Mouse (Mus musculus): ENCODE data around the gene Eif4e. TPM values are rescaled to one million over a fixed set of nuclear protein-coding genes. Genes with fewer than 3 reads are reported as not detected.

Eif4e gene
- 100 to 1,000 TPM; 233 to 405 (median 322) TPM for polyA plus RNA-seq (2017; shearing (Covaris generic))

DNA sequence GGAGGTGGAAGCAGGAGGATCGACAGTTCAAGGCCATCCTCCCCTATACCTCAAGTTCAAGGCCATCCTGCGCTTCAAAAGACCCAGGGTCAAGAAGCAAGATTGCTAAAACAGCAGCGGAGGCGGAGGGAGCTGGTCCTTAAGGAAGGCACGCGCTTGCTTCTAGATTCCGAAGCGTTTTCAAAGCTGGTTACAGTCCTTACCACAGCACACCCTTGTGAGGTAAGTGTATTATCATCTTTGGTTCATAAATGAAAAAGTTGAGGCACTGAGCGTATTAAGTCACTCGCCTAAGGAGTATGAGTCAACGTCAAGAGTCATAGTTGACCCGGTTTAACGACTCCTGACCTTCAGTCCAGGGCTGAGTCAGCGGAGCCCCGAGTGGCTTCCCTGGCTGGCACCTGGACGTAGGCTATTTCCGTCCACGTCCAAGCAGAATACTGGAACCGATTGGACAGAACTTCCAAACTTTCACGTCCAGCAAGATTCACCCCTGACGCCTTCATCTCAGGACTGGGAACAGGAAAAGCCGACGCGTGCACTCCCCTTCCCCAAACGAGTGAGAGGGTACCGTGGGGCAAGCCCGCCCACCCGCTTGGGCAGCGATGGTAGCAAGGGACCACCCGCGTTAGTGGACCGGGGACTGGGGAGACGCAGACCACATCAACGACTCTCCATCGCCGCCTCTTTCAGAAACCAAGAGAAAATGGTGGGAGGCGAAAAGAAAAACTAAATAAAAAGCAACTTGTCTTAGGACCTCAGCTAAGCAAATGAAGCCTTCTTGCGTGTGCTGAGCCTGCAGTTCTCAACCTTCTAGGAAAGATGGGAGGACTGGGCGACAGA, at the start of gene Eif4e:
Eif4e (plus strand) TSS at position 107 of the 843 bp plus-strand sequence.
- peak; percentile 16 for ATAC-seq

DNA sequence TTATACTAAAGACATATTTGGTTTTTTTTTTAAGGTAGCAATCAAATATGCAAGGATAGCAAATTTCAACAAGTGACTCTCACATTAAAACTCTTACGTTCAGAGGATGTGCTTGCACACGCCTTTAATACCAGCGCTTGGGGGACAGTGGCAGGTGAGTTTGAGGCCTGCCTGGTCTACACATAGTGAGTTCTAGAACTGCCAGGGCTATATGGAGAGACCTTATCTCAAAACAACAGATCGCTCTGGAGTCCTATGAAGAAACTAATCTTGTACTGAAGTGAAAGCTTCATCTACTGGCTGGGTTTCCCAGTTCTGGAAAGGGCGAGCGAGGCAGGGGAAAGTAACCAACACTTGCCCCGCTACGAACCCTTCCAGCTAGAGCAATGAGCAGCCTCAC, 46.5 kb upstream of the Eif4e start:
- no peak for ATAC-seq

DNA sequence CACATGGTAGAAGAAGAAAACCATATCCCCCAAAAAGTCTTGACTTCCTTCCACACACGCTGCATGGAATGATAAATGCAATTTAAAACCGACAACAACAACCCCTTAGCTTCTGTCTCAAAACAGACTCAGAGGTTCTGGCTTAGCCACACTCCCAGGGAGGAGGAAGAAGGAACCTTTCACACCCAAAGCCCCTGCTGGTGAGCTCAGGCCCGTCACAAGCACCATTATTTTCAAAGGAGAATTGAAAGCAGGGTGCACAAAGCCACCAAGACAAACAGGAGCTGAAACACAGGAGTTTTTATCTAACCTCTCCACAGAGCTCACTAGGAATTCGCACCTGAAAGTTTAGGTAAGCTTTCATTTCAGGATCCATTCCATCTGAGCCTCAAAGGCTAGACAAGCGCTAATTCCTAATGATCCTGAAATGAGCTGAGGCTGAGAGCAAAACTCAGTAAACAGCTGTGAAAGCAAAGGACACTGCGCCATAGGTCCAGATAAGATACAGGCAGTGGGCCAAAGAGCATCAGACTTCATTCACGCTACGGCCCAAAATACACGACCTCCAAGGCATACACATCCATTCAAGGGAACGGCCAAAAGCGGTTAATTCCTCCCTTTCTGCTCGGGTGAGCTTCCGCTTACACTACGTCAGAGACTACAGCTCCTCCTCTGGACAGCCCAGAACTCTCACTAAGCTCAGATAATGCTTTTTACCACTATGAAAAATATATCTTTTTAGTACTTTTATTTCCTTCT, 44.3 kb upstream of the Eif4e start:
- no peak for ATAC-seq

DNA sequence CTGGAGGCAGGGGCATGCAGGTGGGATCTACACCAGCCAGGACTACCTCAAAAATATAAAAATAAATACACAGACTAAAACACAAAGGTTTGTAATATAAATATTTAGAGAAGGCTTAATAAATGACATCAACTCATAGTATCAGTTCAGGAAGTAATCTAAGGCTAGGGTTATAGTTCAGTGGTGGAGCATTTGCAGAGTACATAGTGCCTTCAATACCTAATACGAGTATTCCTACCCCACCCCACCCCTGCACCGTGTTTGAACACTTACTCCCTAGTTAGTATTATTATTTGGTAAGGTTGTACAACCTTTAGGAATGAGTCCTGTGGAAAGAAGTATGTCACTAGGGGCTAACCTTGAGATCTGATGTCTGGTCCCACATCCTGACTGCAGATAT, 42.7 kb upstream of the Eif4e start:
- no peak for ATAC-seq

DNA sequence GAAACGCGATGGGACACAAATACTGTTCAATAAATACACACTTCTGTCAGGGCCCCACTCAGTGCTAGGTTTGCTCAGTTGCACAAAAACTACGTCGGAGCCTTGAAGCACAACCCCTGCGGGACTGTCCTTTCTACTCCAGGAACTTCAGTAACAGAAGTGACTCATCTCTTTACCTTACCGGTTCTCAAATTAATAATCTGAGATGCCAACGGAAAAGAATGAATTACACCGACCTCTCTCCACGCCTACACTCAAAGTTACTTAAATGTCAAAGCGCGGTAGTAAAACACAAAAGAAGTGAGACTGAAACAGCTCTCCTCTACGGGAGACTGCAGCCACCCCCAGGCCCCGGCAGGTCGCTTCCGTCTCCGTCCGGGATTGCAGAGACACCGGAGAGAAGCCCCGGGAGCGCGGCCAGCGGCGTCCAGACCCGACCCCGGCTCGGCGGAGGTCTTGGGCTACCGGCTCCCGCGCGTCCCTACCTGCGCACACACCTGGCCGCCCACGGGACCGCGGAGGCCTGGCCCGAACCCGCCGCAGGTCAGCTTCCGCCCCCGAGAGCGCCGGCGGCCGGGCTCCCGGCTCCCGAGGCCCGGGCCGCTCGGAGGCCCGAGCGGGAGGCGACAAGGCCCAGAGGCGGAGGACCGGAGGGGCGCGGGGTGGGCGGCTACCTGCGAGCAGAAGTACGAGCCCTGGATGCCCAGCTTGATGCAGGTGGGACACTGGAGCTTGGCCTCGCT, 37.2 kb upstream of the Eif4e start:
- peak; percentile 58 for ATAC-seq

DNA sequence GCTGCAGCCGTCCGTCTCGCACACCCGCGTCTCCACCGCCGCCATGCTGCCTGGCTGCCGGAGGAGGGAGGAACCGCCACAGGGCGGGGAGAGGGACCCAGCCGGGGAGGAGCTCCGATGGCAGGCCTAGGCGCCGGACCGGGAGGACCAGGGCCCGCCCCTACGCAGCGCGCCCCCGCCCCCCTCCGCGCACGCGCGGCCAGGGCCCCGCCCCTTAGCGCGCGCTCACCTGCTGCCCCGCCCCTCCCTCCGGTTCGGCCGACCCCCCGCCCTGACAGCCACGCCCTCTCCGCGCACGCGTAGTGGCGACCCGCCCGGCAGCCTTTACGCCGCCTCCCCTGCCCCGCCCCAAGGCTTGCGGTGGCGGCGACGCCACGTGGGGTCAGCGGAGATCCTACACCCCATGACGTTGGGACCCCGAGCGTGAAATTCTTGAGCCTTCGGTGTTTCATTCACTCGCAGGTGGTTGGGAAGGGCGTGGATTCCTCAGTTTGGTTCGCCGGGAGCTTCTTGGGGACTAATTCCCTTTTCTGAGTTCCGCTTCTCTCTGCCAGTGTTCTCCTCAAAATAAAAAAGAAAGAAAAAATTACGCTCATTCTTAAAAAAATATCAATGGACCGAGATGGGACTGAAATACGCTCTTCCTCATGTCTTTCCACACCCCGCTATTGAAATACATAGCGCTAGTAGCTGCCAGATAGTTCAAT, 36.5 kb upstream of the Eif4e start, which contains the start of gene Metap1:
Metap1 (minus strand) TSS at position 189 of the 707 bp plus-strand sequence.
- ATAC-seq = peak; percentile 89

DNA sequence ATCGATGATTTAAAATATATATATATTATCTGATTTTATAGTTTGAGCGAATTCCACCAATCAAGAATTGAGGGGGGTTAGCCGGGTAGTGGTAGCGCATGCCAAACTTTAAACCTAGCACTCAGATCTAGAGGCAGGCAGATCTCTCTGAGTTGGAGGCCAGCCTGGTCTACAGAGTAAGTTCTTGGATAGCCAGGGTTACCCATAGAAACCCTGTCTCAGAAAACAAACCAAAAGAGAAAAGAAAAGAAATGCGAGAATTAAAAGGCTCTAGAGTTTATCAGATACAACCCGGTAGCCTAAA, 36.0 kb upstream of the Eif4e start:
- ATAC-seq = no peak

DNA sequence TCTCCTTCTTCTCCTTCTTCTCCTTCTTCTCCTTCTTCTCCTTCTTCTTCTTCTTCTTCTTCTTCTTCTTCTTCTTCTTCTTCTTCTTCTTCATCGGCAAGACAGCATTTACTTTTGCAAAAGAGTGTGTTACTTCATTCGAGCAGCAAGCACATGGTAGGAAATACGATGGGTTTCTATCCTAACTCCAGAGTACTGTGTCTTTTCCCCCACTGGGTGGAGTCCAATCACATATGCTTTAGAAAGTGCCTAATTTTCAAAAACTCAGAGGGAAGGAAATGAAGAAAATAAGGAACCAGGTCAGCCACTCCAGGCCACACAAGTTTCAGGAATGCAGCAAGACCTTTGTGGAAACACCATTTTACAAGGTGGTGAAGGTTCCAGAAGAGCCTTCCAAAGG, 32.3 kb upstream of the Eif4e start:
- ATAC-seq = no peak

DNA sequence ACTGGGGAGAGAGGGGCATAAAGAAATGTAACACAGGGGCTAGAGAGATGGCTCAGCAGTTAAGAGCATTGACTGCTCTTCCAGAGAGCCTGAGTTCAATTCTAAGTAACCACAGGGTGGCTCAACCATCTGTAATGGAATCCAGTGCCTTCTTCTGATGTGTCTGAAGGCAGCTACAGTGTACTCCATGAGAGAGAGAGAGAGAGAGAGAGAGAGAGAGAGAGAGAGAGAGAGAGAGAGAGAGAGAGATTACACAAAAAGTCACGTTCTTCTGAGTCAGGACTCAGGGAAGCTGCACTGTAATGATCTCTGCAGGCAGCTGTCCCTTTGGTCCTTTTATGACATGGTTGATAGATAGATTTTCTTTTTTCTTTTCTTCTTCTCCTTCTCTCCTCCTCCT, 31.4 kb upstream of the Eif4e start:
- no peak for ATAC-seq

DNA sequence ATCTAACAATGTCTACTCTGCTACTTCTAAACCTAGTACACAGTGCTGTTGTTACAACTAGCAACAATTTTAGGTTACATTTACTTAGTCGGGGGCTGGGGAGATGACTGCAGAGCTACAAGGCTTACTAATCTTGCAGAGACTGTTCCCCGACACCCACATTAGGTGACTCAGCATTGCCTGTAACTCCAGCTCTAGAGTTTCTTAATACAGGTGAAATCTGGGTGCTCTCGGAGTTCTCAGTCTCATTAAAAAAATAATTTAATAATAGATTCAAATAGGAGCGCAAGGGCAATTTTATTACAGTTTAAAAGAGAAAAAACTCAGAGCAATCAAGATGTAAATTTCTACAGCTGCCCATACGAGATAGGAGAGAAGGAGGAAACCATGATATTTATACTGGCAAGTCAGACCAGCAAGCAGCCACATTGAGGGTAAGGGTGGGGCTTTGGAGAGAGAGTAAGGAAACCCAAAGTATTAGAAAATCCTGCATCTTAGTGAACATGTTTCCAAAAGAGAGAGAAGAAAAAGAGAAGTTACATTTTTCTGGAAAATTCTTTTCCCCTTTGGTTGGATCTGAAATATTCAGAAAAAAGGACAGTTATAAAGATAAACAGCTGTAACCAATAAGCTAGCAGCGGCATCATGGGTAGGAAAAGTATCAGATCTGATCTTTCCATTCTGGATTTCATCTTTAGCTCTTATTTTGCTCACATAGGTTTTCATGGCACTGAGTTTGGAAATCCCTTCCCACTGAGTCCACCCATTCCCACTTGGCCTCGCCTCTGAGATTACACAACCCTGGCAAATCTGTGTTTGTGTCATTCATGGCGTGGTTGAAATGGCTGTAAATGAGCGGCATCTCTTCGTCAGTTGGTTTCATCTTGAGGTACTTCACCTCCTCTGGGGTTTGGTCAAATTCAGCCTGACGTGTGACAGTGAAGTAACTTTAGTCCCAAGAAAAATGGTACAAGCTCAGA, 30.5 kb upstream of the Eif4e start:
- no peak for ATAC-seq

DNA sequence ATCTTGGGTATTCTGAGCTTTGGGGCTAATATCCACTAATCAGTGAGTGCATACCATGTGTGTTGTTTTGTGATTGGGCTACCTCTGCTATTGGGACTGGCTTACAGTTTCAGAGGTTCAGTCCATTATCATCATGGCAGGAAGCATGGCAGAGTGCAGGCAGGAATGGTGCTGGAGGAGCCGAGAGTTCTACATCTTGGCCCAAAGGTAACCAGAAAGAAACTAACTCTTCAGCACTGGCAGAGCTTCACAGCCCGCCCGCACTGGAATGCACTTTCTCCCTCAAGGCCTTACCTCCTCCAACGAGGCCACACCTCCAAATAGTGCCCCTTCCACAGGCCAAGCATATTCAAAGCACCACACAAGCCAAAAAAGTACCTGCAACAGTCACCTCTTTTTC, 27.2 kb upstream of the Eif4e start:
- ATAC-seq = no peak

DNA sequence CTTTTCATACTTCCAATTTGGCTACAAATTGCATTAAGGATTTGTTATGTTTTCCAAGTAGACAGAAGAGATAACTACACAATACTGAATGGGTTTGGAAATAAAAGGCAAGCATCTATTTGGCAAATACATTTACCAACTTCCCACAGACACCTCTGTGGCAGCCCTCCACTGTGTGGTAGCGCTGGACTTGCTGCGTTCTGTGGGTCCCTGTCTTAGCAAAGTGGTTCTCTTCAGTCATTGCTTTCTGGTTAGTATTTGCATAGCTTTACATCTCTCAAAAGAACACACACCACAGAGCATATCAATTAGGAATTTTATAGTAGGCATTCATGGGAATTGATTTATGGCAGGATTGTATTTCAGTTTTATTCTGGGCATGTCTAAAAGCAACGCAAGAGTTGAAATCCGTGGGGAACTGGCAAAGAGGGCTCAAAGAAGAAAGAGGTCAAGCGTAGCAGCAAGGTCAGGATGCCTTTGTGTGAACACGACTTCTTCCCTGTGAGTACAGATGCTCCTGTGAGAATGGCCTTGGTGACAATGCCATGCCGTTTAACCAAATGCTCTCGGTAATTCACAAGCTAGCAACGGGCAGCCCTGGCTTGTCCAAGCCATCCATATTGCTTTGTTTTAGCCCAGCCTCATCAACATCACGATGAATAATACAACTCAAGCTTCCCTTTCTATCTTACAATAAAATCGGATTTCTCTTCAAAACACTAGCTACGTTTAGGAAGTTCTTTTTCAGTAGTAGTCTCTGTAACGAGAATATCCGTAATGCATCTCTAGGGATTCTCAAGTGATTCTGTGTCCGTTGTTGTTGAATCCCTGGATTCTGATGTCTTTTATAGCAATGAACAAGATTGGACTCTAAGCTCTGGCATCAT, 25.9 kb upstream of the Eif4e start:
- no peak for ATAC-seq

DNA sequence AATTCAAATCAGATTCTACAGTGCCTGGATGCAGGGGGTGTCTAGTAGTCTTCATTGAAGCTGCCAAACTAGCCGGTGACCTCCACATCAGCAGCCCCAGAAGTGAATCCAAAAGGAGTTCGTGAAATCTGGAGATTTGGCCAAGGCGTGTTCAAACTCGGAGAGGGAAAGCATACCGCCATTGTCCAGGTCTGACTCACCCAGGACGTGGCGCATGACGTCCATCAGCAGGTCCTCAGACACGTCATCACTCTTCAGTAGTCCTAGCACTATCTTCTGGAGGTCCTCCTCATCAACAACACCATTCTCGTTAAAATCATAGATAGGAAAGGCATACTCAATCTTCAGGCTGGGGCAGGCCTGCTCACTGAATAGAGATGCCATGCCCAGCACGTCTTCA, 22.2 kb upstream of the Eif4e start:
- no peak for ATAC-seq

DNA sequence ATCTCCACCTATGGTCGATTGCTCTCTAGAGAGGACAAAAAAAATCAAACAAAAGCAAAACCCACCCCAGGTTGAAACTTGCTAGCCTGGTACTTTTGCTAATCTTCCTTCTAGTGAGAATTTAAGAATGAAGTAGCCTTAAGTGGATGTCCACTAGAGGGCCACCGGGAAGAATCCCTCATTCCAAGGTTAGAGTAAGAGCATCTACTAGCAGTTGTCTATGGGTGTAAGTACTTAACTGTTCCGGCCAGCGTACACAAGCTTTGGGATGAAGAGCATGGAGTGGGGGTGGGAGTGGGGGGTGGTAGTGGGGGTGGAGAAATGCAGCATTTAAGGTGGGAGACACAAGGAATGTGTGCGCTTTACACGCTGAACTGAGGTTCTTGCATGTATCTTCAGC, 19.2 kb upstream of the Eif4e start:
- no peak for ATAC-seq

DNA sequence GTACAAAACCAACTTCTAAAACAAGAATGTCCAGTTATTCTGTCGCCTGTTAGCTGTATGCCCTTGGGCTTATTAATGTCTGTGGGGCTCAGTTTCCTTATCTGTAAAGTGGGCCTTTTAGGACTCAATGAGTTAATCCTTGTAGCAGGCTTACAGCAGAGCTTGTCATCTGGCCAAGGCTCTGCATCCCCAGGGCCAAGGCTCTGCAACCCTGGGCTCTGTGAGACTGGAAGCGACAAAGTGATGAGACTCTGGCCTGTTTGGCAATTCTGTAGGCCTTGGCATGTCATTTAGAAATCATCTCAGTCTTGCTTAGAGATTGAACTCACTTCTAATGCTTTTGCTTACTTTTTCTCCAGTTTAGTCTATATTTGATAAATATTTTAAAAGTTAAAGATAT, 16.4 kb upstream of the Eif4e start:
- ATAC-seq = no peak

DNA sequence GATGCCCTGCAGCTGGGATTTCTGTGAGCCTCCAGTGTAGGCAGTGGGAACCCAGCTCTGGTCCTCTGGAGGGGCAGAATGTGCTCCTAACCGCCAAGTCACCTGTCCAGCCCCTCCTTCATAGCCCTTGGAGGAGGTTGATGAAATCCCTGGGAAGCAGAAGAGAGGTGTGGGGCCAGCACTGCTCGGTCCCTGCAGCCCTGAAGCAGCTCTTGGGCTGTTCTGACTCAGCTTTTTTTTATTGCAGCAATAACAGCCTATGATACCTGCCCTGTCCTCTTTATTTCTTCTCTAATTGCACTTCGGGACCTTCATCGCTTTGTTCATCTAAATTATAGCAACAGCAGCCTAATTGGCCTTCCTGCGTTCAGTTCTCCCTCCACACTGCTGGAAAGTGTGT, 15.5 kb upstream of the Eif4e start:
- ATAC-seq = no peak

DNA sequence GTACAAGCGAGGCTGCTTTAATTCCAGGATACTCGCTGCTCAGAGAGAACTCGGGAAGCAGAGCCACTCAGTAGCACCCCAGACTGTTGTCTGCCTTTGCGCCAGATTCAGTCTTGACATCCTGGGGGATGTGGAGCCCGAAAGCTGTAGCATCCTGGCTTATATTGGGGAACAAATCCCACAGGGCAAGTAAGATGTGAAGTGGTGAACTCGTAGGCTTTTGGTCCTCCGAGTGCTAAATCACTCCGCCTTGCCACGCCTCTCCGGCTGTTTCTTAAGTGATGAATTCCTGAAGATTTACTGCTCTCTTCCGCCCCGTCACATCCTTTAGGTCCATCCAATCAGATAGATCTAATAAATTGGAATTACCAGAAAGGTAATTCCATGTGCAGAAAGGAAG, 12.7 kb upstream of the Eif4e start:
- ATAC-seq = no peak

DNA sequence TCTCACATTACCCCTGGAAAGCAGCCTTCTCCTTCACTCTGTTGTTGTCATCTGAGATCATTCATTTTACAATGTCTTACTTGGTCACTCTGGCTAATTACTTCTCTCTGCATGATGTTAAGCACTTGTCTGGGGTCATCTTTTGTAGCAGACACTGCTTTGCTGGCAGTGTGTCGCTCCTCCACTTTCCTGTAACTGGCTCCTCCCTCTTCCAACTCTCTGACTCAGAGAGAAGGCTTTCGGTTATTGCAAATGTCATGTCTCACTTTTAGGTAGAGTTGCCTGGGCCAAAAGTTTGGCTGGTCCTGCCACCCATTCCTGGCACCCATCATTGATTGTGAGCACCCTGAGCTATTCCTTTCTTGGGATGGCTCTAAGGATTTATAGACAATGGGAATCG, 11.2 kb upstream of the Eif4e start:
- ATAC-seq = no peak

DNA sequence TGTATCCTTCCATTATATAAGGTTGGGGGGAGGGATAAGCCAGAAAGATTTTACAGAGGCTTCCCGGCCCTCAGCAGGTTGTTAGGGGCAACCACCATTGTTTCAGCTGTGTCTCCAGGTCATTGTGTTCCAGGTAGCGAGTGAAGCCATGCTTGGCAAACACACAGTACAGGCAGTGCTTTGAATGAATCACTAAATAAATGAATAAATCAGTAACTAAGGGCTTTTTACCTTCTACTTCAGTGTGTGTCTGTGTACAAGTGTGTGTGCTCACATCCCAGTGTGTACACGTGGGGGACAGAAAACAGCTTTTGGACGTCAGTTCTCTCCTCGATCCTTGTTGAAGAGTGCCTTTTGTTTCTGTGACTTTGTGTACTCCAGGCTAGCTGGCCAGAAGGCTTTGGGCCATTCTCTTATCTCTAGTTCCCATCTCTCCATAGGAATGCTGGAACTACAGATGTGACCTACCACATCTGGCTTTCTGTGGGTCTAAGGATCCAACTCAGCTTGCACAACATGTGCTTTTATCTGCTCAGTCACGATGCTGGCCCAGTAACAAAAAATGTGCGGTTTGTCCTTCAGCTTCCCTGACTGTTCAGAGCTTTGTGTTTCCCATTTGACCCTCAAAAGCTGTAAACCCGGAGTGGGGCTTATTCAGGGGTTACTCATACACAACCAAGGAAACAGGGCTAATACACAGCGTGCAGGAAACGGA, 10.2 kb upstream of the Eif4e start:
- no peak for ATAC-seq

DNA sequence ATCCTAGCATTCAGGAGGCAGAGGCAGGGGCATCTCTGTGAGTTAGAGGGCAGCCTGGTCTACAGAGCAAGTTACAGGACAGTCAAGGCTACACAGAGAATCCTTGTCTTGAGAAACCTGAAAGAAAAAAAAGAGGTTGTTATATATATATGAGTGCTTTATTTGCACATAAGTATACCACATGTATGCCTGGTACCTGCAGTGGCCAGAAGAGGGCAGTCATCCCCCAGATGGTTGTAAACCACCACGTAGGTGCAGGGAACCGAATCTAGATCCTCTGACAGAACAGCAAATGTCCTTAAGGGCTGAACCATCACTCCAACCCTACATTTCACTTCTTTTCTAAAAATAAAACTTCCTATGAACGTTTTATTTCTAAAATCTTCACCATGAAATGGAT, 8.1 kb upstream of the Eif4e start:
- peak; percentile 58 for ATAC-seq
